Mouse (Mus musculus) kidney, adult 2 months (tissue): ENCODE data around the gene Slc41a2.

Source experiments
- CTCF ChIP-seq: fragments of 200-500 bp; conservative IDR thresholded peaks from 2 replicates; pipeline ENCODE4 v1.5.1; 2011; ENCODE audit warnings: low read depth, mild to moderate bottlenecking, control low read depth, low read length, moderate library complexity, mixed read lengths; ENCODE audit not compliant: insufficient read depth, insufficient read length
- POLR2A ChIP-seq: fragments of 200-500 bp; IDR thresholded peaks from one replicate; pipeline ENCODE4 v1.6.1; 2011; ENCODE audit warnings: low read depth, low read length, control low read depth

DNA sequence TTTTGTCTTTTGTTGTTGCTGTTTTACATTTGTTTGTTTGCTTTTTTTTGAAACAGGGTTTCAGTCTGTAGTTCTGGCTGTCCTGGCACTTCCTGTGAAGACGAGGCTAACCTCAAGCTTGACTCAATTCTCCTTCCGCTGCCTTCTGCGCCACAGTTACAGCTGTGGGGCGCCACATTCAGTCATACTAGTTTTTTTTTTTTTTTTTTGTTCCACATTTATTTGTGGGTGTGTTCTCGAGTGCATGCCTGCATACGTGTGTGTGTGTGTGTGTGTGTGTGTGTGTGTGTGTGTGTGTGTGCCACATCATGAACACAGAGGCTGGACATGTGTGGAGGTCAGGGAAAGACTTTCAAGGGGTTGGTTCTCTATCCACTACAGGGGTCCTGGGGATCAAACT lies 7.3 kb downstream of the Slc41a2 start:
- TF ChIP-seq CTCF (no peak), POLR2A (no peak)
